Mouse (Mus musculus): ENCODE measurements around the gene Pdcd7. TPM values are rescaled to one million over a fixed set of nuclear protein-coding genes. Genes with fewer than 3 reads are reported as not detected.
"Not testable (repeated sequence)": the region's sequence is repeated elsewhere in the genome, so short reads cannot be mapped to it uniquely, and the experiment has no call there.

Gene Pdcd7
- 29.6 and 30.4 TPM in 2 replicates for total RNA-seq (2017)

DNA sequence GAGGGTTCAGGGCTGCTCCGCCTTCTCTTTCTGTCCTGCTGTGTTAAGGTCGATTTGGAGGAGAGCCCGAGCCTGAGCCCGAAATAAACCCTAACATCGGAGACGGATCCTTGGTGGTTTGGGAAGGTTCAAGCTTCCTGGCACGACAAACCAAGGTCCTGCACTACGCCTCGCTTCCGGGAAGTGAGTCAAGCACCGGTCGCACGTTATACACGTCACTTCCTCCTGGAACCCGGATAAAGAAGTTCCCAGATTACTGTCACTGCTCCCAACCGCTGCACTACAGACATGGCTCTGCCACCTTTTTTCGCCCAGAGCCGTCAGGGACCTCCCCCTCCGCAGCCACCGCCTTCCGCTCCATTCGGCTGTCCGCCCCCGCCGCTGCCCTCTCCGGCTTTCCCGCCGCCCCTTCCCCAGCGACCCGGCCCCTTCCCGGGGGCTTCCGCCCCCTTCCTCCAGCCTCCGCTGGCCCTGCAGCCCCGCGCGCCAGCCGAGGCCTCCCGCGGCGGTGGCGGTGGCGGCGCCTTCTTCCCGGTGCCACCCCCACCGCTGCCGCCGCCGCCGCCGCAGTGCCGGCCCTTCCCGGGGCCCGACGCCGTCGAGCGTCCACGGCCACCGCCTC lies at the start of gene Pdcd7:
TSS of gene Pdcd7 (plus strand) at position 251 of the 622 bp plus-strand sequence.
- peak; percentile 84 to 93 for ATAC-seq (replicated peaks in 1 of 2; ENCODE audit: insufficient read depth in 1 of 2, low FRiP score in 2 of 2, low TSS enrichment in 1 of 2, low read depth in 1 of 2, poor library complexity in 2 of 2, severe bottlenecking in 2 of 2)

DNA sequence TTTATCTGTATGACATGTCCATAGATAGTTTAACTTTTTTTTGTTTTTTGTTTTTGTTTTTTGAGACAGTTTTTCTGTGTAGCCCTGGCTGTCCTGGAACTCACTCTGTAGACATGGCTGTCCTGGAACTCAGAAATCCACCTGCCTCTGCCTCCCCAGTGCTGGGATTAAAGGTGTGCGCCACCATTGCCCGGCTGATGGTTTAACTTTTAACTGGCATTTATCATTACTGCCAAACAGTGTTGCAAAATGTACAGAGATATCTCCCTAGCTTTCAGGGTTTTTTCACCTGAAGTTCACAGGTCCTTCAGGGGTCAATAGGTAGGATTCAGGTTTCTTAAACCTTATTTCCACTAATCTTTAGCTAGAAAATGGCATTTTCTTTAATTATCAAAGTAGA lies 48.8 kb upstream of the Pdcd7 start:
- ATAC-seq (replicated peaks in 1 of 2; ENCODE audit: insufficient read depth in 1 of 2, low FRiP score in 2 of 2, low TSS enrichment in 1 of 2, low read depth in 1 of 2, poor library complexity in 2 of 2, severe bottlenecking in 2 of 2) = no peak

DNA sequence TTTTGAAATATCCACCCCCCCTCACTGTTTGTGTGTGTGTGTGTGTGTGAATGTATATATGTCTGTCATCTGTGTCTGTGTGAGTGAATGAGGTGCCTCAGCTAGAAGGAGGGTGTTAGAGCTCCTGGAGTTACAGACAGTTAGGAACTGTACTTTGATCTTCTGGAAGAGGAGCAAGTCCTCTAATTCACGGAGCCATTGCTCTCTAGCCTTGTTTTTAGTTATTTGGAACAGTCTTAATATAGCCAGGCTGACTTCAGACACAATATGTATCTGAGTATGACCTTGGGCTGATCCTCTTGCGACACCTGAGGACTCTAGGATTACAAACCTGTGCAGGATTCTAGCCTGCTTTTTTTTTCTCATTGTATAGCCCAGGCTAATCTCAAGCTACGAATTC lies 47.1 kb upstream of the Pdcd7 start:
- ATAC-seq (replicated peaks in 1 of 2; ENCODE audit: insufficient read depth in 1 of 2, low FRiP score in 2 of 2, low TSS enrichment in 1 of 2, low read depth in 1 of 2, poor library complexity in 2 of 2, severe bottlenecking in 2 of 2) = no peak

DNA sequence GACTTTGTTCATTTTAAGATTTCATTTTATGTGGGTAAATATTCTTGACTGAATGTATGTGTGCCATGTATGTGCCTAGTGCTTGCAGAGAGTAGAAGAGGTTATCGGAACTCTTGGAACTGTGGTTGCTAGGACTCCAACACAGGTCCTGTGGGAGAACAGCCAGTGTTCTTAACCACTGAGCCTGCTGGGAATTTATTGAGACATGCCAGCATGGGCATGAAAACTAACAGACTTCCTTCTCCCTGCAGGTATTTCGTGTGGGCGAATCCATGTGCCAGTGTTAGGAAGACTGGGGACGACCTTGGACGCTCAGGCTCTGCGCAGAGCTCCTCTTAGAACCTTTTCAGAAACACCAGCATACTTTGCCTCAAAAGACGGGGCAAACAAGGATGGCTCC lies 46.3 kb upstream of the Pdcd7 start:
- ATAC-seq (replicated peaks in 1 of 2; ENCODE audit: insufficient read depth in 1 of 2, low FRiP score in 2 of 2, low TSS enrichment in 1 of 2, low read depth in 1 of 2, poor library complexity in 2 of 2, severe bottlenecking in 2 of 2) = no peak

DNA sequence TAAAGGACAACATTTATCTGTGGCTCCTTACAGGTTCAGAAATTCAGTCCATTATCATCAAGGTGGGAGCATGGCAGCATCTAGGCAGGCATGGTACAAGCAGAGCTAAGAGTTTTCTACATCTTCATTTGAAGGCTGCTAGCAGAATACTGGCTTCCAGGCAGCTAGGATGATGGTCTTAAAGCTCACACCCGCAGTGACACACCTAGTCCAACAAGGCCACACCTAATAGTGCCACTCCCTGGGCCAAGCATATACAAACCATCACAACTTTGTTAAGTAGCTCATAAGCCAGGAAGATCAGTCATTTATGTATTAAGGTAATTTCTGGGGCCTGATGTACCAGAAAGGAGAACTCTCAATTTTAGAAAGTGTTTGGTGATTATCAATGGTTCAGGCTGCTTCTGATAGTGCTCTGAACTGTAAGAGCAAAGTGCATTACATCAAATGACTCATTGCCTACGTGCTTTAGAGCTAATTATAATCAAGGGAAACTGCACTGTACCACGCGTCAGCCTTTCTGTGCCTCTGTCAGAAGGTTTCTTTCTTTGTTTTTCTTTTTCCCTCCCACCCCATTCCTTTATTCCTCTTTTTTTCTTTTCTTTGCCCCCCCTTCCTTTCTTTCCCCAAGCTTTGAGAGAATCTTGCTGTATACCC lies 43.4 kb upstream of the Pdcd7 start:
- no peak for ATAC-seq (replicated peaks in 1 of 2; ENCODE audit: insufficient read depth in 1 of 2, low FRiP score in 2 of 2, low TSS enrichment in 1 of 2, low read depth in 1 of 2, poor library complexity in 2 of 2, severe bottlenecking in 2 of 2)

DNA sequence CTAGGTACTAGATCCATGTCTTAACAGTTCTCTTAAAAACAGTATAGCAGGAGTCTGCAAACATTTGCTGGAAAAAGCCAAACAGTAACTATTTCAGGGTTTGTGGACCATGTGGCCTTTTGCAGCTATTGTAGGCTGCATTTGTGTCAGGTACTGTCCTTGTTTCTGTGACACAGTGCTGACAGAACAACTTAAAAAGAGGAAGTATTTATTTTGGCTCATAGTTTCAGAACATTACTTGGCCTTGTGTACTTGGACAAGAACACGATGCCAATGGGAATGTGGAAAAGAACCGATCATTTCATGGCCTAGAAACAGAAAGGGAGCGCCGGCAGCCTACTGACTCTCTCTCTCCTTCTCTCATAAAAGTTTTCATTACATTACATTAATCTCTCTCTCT lies 42.3 kb upstream of the Pdcd7 start:
- no peak for ATAC-seq (replicated peaks in 1 of 2; ENCODE audit: insufficient read depth in 1 of 2, low FRiP score in 2 of 2, low TSS enrichment in 1 of 2, low read depth in 1 of 2, poor library complexity in 2 of 2, severe bottlenecking in 2 of 2)

DNA sequence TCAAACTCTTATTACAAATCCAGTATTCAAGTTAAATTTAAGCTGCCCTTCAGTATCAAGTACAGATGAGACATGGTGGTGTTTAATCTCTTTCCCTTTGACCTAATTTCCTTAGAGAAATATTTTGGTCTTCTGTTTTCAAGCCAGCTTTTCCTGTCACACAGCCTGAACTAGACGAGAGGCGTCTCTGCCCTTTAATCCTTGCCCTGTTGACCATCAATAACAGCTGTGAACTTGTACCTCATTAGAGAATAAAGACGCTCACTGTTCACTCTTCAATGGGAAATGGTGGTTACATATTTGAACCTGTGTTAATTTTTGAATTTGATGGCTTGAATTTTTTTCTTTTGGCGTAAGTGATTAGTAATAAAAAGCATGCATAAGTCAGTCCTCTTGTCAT lies 41.6 kb upstream of the Pdcd7 start:
- ATAC-seq (replicated peaks in 1 of 2; ENCODE audit: insufficient read depth in 1 of 2, low FRiP score in 2 of 2, low TSS enrichment in 1 of 2, low read depth in 1 of 2, poor library complexity in 2 of 2, severe bottlenecking in 2 of 2) = no peak

DNA sequence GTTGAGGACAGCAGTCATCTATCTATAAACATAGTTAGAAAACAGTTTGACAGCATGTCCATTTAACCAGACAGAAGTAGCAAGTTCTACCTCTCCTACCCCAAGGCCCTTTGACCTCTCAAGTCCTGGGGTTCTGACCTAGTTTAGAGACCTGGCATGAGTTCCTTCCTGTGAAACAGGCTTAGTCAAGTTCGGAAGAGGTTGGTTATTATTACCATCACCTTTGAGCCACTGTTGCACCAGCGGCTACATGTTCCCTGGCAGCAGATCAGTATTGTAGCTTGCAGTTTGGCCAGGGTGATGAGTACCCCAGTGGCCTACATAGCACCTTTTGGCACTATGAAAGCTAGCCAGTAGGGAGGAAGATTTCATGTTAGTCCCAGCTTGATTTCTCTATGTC lies 39.2 kb upstream of the Pdcd7 start:
- no peak for ATAC-seq (replicated peaks in 1 of 2; ENCODE audit: insufficient read depth in 1 of 2, low FRiP score in 2 of 2, low TSS enrichment in 1 of 2, low read depth in 1 of 2, poor library complexity in 2 of 2, severe bottlenecking in 2 of 2)

DNA sequence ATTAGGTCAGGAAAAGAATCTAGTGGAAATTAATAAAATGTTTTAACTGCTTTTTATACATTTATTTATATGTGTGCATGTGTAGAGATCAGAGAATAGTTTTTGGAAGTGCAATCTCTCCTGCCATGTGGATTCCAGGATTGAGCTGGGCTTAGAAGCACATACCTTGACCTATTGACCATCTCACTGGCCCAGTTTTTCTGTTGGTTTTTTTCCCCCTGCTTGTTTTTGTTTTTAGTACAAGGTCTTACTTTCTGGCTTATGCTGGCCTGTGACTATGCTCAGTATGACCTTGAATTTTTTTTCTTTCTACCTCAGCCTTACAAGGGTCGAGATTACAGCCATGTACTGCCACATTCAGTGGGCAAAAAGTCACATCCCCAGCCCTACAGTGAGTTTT lies 37.9 kb upstream of the Pdcd7 start:
- ATAC-seq (replicated peaks in 1 of 2; ENCODE audit: insufficient read depth in 1 of 2, low FRiP score in 2 of 2, low TSS enrichment in 1 of 2, low read depth in 1 of 2, poor library complexity in 2 of 2, severe bottlenecking in 2 of 2) = no peak

DNA sequence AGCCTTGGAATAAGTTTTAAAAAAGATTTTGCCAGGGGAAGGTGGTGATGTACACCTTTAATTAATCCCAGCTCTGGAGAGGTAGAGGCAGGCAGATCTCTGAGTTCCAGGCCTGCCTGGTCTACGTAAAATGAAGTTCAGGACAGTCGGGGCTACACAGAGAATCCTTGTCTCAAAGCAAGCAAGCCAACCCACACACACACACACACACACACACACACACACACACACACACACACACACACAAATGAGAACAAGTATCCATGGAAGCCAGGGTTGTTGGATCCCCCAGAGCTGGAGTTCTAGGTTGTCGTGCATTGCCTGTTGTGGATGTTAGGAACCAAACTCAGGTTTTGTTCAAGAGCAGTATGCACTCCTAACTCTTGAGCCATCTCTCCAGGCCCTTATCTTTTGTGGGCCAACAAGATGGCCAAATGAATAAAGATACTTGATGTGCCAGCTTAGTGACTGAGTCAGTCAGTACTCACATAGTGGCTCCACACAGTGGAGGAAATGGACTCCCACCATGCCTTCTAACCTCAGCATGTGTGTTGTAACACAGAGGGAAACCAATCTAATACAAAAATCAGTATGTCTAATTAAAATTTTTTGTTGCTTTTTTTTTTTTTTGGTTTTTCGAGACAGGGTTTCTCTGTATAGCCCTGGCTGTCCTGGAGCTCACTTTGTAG lies 33.1 kb upstream of the Pdcd7 start:
- ATAC-seq (replicated peaks in 1 of 2; ENCODE audit: insufficient read depth in 1 of 2, low FRiP score in 2 of 2, low TSS enrichment in 1 of 2, low read depth in 1 of 2, poor library complexity in 2 of 2, severe bottlenecking in 2 of 2) = peak in 1 of 2 experiments; percentile 25; a peak in 1 of 4 replicates

DNA sequence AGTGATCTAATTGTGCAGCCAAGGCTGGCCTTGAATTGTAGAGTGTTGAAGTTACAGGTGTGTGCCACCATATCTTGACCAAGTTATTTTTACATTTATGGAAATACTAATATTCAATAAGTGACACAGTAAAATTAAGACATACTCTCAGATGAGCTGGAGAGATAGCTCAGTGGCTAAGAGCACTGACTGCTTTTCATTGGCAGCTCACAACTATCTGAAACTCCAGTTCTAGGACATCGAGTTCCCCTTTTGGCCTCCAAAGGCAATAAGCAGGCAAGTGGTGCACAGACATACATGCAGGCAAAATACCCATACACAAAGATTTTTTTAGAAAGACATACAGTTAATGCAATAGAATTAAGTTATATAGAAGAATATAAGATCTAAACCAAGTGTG lies 32.1 kb upstream of the Pdcd7 start:
- no peak for ATAC-seq (replicated peaks in 1 of 2; ENCODE audit: insufficient read depth in 1 of 2, low FRiP score in 2 of 2, low TSS enrichment in 1 of 2, low read depth in 1 of 2, poor library complexity in 2 of 2, severe bottlenecking in 2 of 2)

DNA sequence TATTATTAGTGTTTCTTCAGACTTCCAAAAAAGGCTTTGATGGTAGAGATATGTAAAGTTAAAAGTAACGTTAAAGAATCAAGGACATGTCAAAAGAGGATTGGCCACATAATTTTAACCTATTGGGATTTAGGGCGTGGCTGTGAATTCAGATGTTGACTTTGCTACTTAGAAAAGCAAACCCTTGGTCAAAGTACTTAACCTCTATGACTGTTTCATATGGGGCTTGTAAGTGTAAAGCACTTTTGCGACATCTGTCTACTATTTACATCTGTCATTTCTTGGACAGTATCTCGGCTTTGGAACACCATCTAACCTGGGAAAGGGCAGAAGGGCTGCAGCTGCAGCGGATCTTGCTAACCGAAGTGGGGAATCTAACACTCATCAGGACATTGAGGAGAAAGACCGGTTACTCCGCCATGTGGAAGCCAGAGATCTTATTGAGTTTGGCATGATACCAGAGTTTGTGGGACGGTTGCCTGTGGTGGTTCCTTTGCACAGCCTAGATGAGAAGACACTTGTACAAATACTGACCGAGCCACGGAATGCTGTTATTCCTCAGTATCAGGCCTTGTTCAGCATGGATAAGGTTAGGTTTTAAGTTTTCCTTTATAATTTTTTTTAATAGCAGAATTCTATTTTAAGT lies 23.5 kb upstream of the Pdcd7 start:
- ATAC-seq (replicated peaks in 1 of 2; ENCODE audit: insufficient read depth in 1 of 2, low FRiP score in 2 of 2, low TSS enrichment in 1 of 2, low read depth in 1 of 2, poor library complexity in 2 of 2, severe bottlenecking in 2 of 2) = no peak

DNA sequence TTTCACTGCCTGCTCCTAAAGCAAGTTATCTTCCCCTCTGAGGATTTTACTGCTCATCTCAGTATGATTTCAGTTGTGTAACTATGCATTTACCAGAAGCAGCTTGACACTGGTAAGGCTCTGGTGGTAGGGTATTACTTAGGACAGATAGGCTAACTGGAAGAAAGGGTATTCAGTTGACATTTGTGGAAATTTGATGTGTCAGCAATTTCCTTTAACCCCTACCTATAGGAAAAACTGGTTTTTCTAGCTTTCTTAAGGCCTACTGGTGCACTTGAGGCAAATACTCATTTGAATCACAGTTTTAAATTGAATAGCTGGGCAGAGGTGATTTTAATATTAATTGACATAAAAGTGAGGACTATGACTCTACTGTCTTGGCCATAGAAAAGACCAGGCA lies 19.9 kb upstream of the Pdcd7 start:
- ATAC-seq (replicated peaks in 1 of 2; ENCODE audit: insufficient read depth in 1 of 2, low FRiP score in 2 of 2, low TSS enrichment in 1 of 2, low read depth in 1 of 2, poor library complexity in 2 of 2, severe bottlenecking in 2 of 2) = no peak

DNA sequence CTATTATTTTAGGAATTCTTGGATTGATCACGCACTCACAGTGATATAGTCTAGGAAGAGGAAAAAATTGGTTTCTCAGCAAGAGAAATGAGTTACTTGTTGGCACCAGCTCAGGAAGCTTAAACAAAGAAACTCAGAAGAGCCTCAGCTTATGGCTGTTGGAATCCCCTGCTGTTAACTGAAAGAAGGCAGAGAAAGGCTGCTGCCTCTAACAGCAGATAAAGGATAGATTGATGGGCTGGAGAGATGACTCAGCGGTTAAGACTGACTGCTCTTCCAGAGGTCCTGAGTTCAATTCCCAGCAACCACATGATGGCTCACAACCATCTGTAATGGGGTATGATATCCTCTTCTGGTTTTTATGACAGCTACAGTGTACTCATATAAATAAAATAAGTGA lies 18.5 kb upstream of the Pdcd7 start:
- ATAC-seq (replicated peaks in 1 of 2; ENCODE audit: insufficient read depth in 1 of 2, low FRiP score in 2 of 2, low TSS enrichment in 1 of 2, low read depth in 1 of 2, poor library complexity in 2 of 2, severe bottlenecking in 2 of 2) = no peak

DNA sequence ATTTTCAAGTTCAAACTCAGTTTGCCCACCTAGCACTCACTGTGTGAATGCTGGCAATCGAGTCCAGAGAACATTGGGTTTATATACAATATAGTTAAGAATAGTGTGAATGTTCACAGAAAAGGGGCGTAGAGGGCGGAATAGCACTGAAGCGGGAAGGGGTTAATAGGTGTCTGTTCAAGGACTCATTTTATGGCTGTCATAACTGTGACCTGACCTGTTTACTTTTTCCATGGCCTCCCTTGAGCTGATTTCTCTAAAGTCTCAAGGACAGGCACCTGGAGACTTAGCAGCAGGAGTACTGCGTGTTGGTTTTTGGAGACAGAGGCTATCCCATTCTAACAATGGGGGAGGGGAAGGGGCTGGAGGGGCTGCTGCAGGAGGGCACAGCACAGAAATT lies 11.9 kb upstream of the Pdcd7 start:
- no peak for ATAC-seq (replicated peaks in 1 of 2; ENCODE audit: insufficient read depth in 1 of 2, low FRiP score in 2 of 2, low TSS enrichment in 1 of 2, low read depth in 1 of 2, poor library complexity in 2 of 2, severe bottlenecking in 2 of 2)

DNA sequence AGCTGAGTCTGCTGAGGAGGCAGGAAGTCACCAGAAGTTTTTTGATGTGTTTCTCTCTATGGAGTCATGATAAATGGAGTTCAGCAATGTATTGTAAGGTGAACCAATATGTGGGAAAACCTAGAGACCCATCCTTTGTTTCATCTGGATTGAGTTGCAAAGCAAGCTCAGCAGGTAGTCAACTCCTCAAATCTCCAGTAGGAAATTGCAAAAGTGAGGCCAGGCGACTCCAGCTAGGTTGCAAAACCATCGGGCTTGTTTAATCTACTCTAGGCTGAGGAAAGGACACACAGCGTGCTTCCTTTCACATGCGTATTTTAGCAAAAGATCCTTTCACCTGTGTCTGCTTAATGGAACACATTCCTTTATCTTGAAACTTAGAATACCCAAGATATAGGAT lies 6.8 kb upstream of the Pdcd7 start:
- ATAC-seq (replicated peaks in 1 of 2; ENCODE audit: insufficient read depth in 1 of 2, low FRiP score in 2 of 2, low TSS enrichment in 1 of 2, low read depth in 1 of 2, poor library complexity in 2 of 2, severe bottlenecking in 2 of 2) = no peak

DNA sequence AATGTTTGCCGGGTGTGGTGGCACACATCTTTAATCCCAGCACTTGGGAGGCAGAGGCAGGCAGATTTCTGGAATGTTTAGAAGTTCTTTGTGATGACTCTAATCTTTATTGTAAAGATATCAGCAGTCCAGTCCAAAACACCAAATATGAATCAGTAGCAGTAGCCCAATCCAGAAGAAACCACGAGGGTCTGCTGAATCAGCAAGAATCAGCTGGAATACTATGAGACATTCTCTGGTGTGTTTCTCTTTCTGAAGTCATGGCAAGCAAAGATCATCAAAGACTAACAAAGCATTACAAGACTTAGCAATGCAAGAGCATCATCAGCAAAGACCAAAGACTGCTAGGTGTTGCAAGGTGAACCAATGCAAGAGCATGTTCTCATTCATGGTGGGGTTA lies 5.5 kb upstream of the Pdcd7 start:
- ATAC-seq (replicated peaks in 1 of 2; ENCODE audit: insufficient read depth in 1 of 2, low FRiP score in 2 of 2, low TSS enrichment in 1 of 2, low read depth in 1 of 2, poor library complexity in 2 of 2, severe bottlenecking in 2 of 2) = no peak

DNA sequence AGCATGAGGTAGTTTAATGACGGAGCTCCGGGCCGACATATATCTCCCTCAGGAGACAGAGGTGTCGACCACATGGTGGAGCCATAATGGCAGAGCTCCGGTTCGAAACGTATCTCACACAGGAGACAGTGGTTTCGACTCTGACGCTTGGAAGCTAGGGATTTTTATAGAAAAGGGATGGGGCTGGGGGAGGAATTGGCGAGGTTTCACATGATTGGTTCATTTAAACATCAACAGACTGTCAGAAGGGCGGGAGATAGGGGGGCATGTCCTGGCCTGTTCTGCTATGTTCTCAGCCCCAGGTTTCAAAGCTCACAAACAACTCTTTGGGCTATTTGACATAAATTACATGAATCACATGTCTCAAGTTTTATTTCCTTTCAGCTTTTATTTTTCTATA lies 465 bp upstream of the Pdcd7 start:
- ATAC-seq (replicated peaks in 1 of 2; ENCODE audit: insufficient read depth in 1 of 2, low FRiP score in 2 of 2, low TSS enrichment in 1 of 2, low read depth in 1 of 2, poor library complexity in 2 of 2, severe bottlenecking in 2 of 2) = not testable (repeated sequence)

All from hematopoietic stem cell, adult 5-6 weeks (primary cell).